Mouse (Mus musculus) megakaryocyte-erythroid progenitor cell, adult 5-6 weeks (primary cell): Measurements from ENCODE around the gene Zbtb17. TPM values are rescaled to one million over a fixed set of nuclear protein-coding genes. Genes with fewer than 3 reads are reported as not detected.

Source experiments
- ATAC-seq: replicated peaks from 2 replicates; pipeline ENCODE4 v1.8.0; 2016; ENCODE audit warnings: mild to moderate bottlenecking, inconsistent platforms; ENCODE audit not compliant: severe bottlenecking, poor library complexity, low FRiP score, low TSS enrichment
- total RNA-seq, 2 experiments: library from RNA; stranded (forward) in 1 of 2; stranded (reverse) in 1 of 2; fragments of 200-1000, 215-1000 nt in 1 of 2; fragments of >200 nt in 1 of 2; fragmentation: Nextera tagmentation in 1 of 2; gene quantifications; 2 replicates each; pipeline ENCODE4 v1.2.3; 2014 to 2017

The Zbtb17 gene
- total RNA-seq (2014; fragmentation: Nextera tagmentation) (13.4 and 16.6 TPM in 2 replicates), total RNA-seq (2017) (21.5 and 26.6 TPM in 2 replicates)

GRCm38 (mm10) chr4:141444451-141445327, at the start of gene Zbtb17:
Zbtb17 (plus strand) TSS chr4:141444654.
- peak; percentile 89 for ATAC-seq

- no peak for ATAC-seq
These were observed 49.7 kb upstream of the Zbtb17 start for GRCm38 (mm10) chr4:141394751-141395150.

- ATAC-seq, result no peak
These were observed 46.6 kb upstream of the Zbtb17 start for GRCm38 (mm10) chr4:141397861-141398260.

GRCm38 (mm10) chr4:141398545-141398944, 45.9 kb upstream of the Zbtb17 start, which contains the start of gene Clcnka:
Clcnka (minus strand) TSS chr4:141398724.
- no peak for ATAC-seq

GRCm38 (mm10) chr4:141400171-141400570, 44.3 kb upstream of the Zbtb17 start:
- no peak for ATAC-seq

GRCm38 (mm10) chr4:141404518-141405313, 39.7 kb upstream of the Zbtb17 start:
- ATAC-seq, result peak; percentile 83

- ATAC-seq, result no peak
These were observed 39.2 kb upstream of the Zbtb17 start for GRCm38 (mm10) chr4:141405314-141405622.

GRCm38 (mm10) chr4:141406516-141407299, 37.7 kb upstream of the Zbtb17 start:
- ATAC-seq, result peak; percentile 70

- no peak for ATAC-seq
These were observed 35.9 kb upstream of the Zbtb17 start for GRCm38 (mm10) chr4:141408577-141408976.

GRCm38 (mm10) chr4:141411430-141411992, 32.9 kb upstream of the Zbtb17 start:
- ATAC-seq, result no peak

GRCm38 (mm10) chr4:141415924-141416323, 28.5 kb upstream of the Zbtb17 start, which contains the start of gene Clcnkb:
Clcnkb (minus strand) TSS chr4:141416014.
- no peak for ATAC-seq

- 0 out of 2 replicates have a peak, but pooled peaks have one; percentile 39 for ATAC-seq
These were observed 24.9 kb upstream of the Zbtb17 start for GRCm38 (mm10) chr4:141419398-141420191.

- ATAC-seq, result no peak
These were observed 24.1 kb upstream of the Zbtb17 start, which contains the start of gene Hspb7 for GRCm38 (mm10) chr4:141420192-141420829. Hspb7 (plus strand) TSS chr4:141420779.

GRCm38 (mm10) chr4:141420886-141421285, 23.6 kb upstream of the Zbtb17 start:
- no peak for ATAC-seq

- no peak for ATAC-seq
These were observed 23.0 kb upstream of the Zbtb17 start for GRCm38 (mm10) chr4:141421423-141421822.

GRCm38 (mm10) chr4:141422841-141423240, 21.6 kb upstream of the Zbtb17 start:
- ATAC-seq, result no peak

- ATAC-seq, result no peak
These were observed 21.2 kb upstream of the Zbtb17 start for GRCm38 (mm10) chr4:141423288-141423687.
